Mouse (Mus musculus) R1 (cell line): ENCODE measurements around the gene Pfn3.

Source experiments
- DNase-seq: peaks from one replicate; pipeline ENCODE4 v3.0.0-alpha.2; 2018; ENCODE audit warnings: low read depth, low spot score

The Pfn3 gene

GRCm38 (mm10) chr13:55398088-55398487 lies 16.9 kb downstream of the Pfn3 start, which contains the start of gene Slc34a1:
Gene Slc34a1, plus strand, starts transcription at chr13:55398187.
- DNase-seq, result no peak

GRCm38 (mm10) chr13:55392933-55393332 lies 22.1 kb downstream of the Pfn3 start:
- peak; percentile 85 for DNase-seq

GRCm38 (mm10) chr13:55391626-55392029 lies 23.4 kb downstream of the Pfn3 start:
- no peak for DNase-seq

- DNase-seq, result no peak
Measured at GRCm38 (mm10) chr13:55390644-55391043, 24.4 kb downstream of the Pfn3 start.

GRCm38 (mm10) chr13:55381790-55382189 lies 33.2 kb downstream of the Pfn3 start:
- no peak for DNase-seq

GRCm38 (mm10) chr13:55378907-55379580 lies 36.0 kb downstream of the Pfn3 start:
- DNase-seq, result peak; percentile 91

- no peak for DNase-seq
Measured at GRCm38 (mm10) chr13:55375877-55376276, 39.2 kb downstream of the Pfn3 start.

GRCm38 (mm10) chr13:55374206-55374924 lies 40.7 kb downstream of the Pfn3 start:
- DNase-seq, result no peak

GRCm38 (mm10) chr13:55371740-55372139 lies 43.3 kb downstream of the Pfn3 start:
- no peak for DNase-seq

- no peak for DNase-seq
Measured at GRCm38 (mm10) chr13:55371007-55371681, 43.9 kb downstream of the Pfn3 start.

- DNase-seq, result no peak
Measured at GRCm38 (mm10) chr13:55370234-55370633, 44.8 kb downstream of the Pfn3 start.

- DNase-seq, result no peak
Measured at GRCm38 (mm10) chr13:55369531-55370114, 45.4 kb downstream of the Pfn3 start, which contains the start of gene Rgs14. Gene Rgs14, plus strand, starts transcription at chr13:55369732.

- no peak for DNase-seq
Measured at GRCm38 (mm10) chr13:55368401-55368800, 46.6 kb downstream of the Pfn3 start.
